Mouse (Mus musculus) hindbrain, embryonic 13.5 days (tissue): ENCODE measurements at regions not wholly inside any gene's neighbourhood (a gene's known extent, or its start where the extent isn't known, plus 50 kb on each side); places are given as distances from the start of the nearest gene placed in this dataset.

Source experiments
- ATAC-seq: fragments of 200-750 bp; cut with Nextera tagmentation; 2 replicates; pipeline ENCODE4 v1.8.0; 2017; ENCODE audit warnings: moderate TSS enrichment; ENCODE audit not compliant: low FRiP score
- H3K27ac ChIP-seq: fragments of 300-500 bp; sonication (generic); 2 replicates; pipeline ENCODE4 v1.5.1; 2015; ENCODE audit warnings: inconsistent platforms, mild to moderate bottlenecking, moderate library complexity
- H3K27me3 ChIP-seq: fragments of 300-500 bp; sonication (generic); 2 replicates; pipeline ENCODE4 v1.6.1; 2015; ENCODE audit warnings: mild to moderate bottlenecking, inconsistent platforms
- H3K36me3 ChIP-seq: fragments of 300-500 bp; sonication (generic); 2 replicates; pipeline ENCODE4 v1.6.1; 2015; ENCODE audit warnings: mild to moderate bottlenecking, inconsistent platforms
- H3K4me1 ChIP-seq: fragments of 300-500 bp; sonication (generic); replicated peaks from 2 replicates; pipeline ENCODE4 v1.6.1; 2015; ENCODE audit warnings: inconsistent platforms
- H3K4me2 ChIP-seq: fragments of 300-500 bp; sonication (generic); 2 replicates; pipeline ENCODE4 v1.6.1; 2015; ENCODE audit warnings: inconsistent platforms, mild to moderate bottlenecking, moderate library complexity
- H3K4me3 ChIP-seq: fragments of 300-500 bp; sonication (generic); 2 replicates; pipeline ENCODE4 v1.5.1; 2015; ENCODE audit warnings: mild to moderate bottlenecking, inconsistent platforms
- H3K9ac ChIP-seq: fragments of 300-500 bp; sonication (generic); 2 replicates; pipeline ENCODE4 v1.6.1; 2015; ENCODE audit warnings: mild to moderate bottlenecking, inconsistent platforms
- H3K9me3 ChIP-seq: fragments of 300-500 bp; sonication (generic); 2 replicates; pipeline ENCODE4 v1.6.1; 2016; ENCODE audit warnings: inconsistent platforms
- WGBS: fragments of 180-500 bp; shearing (Covaris S2); methylation state at CpG from one replicate; pipeline ENCODE4 v1.1.7; 2015; 5-methylcytosine and 5-hydroxymethylcytosine counted together

DNA sequence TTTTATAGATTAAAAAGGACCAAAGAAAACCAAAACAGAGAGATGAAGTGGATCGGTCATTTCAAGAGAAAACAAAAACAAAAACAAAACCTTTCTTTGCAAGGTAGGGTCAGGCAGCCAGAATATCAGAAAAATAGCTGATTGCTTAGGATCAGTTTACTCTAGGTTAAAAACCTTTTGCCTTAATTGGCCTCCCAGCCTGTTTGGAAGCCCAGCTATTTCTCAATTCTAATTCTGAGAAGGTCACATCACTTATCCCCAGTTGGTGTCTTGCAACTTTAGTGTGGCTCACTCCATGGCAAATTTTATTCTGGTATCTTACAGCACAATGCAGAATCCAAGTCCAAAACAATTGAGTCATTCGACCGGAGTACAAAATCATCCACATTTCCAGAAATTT is 70.0 kb downstream of the 1190002N15Rik start:
- no peak overlapping the region for H3K27ac ChIP-seq
- no peaks in the 10 kb centered on the region for H3K36me3 ChIP-seq
- H3K9ac ChIP-seq = no peak overlapping the region
- H3K27me3 ChIP-seq = no peaks in the 10 kb centered on the region
- no peaks in the 10 kb centered on the region; the same call in 1 of the 2 replicates for H3K4me1 ChIP-seq
- no peak overlapping the region for H3K4me3 ChIP-seq
- 95% methylated on average over 3 of the region's 3 CpGs for WGBS
- no peaks in the 10 kb centered on the region for H3K9me3 ChIP-seq
- H3K4me2 ChIP-seq = no peak overlapping the region
- no peak for ATAC-seq

DNA sequence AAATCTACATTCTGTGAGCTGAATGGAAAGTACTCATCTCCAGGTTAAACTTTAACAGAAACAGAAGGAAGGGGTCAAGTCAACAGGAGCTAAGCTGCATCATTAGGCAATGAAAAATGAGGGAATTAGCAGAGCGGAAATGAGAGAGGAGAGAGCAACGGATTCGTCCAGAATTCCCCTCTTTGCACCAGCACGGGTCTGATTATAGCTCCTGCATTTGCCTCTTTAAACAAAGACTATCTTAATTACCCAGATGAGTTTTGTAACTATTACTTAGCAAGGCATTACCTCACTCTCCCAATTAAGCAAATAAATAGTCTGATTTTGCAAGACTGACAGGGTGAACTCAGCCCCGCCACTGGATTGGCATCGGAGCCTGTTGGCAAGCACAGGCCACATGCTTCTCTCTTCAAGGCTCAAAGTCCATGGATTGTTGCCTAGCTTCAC is 81.8 kb downstream of the 1190002N15Rik start:
- no peaks in the 10 kb centered on the region for H3K36me3 ChIP-seq
- H3K9ac ChIP-seq = no peak overlapping the region
- H3K27ac ChIP-seq = no peak overlapping the region
- WGBS = 44% methylated on average over 6 of the region's 6 CpGs
- no peak for ATAC-seq
- peaks cover 7% of the 10 kb centered on the region; the same call in 1 of the 2 replicates for H3K4me1 ChIP-seq
- no peaks in the 10 kb centered on the region for H3K9me3 ChIP-seq
- no peak overlapping the region for H3K4me3 ChIP-seq
- H3K4me2 ChIP-seq = no peak overlapping the region
- H3K27me3 ChIP-seq = no peaks in the 10 kb centered on the region

DNA sequence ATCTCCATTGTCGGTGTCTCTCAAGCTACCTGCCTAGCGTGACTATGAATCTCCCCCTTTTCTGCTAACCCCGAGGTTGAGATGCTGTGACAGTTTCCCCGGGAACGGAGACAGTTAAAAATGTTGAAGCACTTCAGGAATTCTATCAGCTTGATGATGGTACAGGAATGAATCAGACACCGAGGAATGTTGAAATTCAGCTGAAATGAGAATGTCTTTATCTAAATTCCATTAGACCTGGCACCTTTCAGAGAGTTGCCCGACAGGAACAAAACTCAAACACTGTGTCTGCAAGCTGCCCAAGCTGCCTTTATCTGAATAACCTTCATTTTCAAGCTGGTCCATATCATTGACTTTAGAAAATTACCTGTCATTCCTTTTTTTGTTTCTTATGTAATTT is 82.4 kb downstream of the 1190002N15Rik start:
- H3K9me3 ChIP-seq = no peaks in the 10 kb centered on the region
- no peaks in the 10 kb centered on the region for H3K27me3 ChIP-seq
- H3K27ac ChIP-seq = no peak overlapping the region
- no peak overlapping the region for H3K4me3 ChIP-seq
- ATAC-seq = no peak
- whole genome bisulfite sequencing = 56% methylated on average over 7 of the region's 7 CpGs
- H3K4me1 ChIP-seq = peaks cover 7% of the 10 kb centered on the region; the same call in 1 of the 2 replicates
- no peak overlapping the region for H3K9ac ChIP-seq
- no peak overlapping the region for H3K4me2 ChIP-seq
- H3K36me3 ChIP-seq = no peaks in the 10 kb centered on the region

DNA sequence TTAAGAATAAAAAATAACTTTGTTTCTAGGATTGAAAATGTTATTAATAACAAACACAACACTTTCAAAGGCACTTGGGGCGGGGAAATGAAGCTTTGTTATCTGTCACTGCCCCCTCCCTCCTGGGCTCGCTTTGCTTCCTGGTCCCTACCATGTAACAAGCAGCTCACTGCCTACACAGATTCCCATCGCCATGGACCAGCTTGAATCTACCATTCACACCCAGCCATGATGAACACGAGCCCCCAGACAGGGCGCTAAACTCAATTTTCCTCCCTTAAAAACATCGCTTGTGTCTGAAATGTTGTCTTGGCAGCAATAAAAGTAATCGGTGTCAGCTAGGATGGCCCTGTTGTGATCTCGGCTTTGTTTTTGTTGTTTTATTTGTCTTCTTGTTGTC is 88.0 kb downstream of the 1190002N15Rik start:
- H3K36me3 ChIP-seq = no peaks in the 10 kb centered on the region
- H3K9me3 ChIP-seq = no peaks in the 10 kb centered on the region
- ATAC-seq = no peak
- no peak overlapping the region for H3K4me3 ChIP-seq
- H3K9ac ChIP-seq = no peak overlapping the region
- 78% methylated on average over 8 of the region's 8 CpGs for WGBS
- H3K27me3 ChIP-seq = no peaks in the 10 kb centered on the region
- H3K4me1 ChIP-seq = no peaks in the 10 kb centered on the region
- H3K4me2 ChIP-seq = no peak overlapping the region
- H3K27ac ChIP-seq = no peak overlapping the region

DNA sequence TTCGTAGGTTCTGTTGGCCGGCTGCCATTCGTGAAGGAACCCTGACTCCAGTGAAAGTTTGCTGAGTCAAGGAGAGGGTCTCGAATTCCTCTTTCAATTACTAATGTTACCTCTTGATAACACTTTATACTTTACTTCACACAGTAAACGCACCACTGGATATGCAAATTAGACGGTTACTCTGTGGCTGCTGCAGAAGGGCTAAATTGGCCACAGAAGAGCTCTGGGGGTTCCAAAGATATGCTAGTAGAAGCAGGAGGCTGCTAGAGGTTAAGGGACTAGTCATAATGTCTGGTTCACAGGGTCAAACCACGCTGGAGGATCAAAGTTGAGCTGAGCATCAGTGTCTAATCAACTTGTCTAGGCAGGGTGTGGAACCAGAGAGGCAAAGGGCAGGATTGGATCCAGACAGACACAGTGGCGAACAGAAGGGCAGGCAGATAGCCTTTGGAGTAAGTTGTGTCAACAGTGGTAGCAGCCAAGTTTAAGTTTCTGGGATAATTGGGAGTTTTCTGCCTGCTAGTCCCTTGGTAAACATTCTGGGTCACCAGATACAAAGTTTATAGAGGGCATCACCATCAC is 91.6 kb downstream of the 1190002N15Rik start:
- Histone ChIP-seq H3K27ac (no peak overlapping the region), H3K4me1 (0 out of 2 replicates have a peak, but pooled peaks cover 4% of the 10 kb centered on the region), H3K4me3 (no peak overlapping the region), H3K9ac (no peak overlapping the region), H3K27me3 (no peaks in the 10 kb centered on the region), H3K4me2 (no peak overlapping the region), H3K9me3 (no peaks in the 10 kb centered on the region), H3K36me3 (no peaks in the 10 kb centered on the region)
- ATAC-seq = no peak
- 82% methylated on average over 8 of the region's 8 CpGs for WGBS

DNA sequence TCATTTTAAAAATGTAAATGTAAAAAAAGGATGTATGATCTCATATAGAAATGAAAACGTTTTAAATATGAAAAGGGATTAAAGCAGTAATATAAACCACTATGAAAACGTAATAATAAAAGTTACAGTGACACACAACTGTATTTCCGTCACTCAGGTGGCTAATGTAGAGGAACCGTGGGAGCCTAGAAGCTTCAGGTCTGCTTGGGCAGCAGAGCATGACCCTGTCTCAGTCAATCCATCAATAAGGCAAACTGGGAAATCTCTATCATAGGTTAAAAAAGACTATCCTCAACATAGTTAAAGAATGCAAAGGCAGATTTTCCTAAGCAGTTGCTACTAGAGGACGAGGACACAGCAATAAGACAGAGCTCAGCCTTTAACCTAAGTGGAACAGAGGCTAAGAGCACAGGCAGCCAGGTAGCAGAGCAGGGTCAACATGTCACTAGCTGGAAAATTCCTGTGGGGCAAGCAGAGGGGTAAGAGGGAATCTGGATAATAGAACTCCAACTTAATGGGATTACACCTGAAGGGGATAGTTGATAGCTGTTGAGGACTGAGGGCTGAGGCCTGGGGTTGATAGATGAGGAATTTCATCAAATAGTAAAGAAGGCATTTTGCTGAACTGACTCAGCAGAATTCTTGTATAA is 93.6 kb downstream of the 1190002N15Rik start:
- no peaks in the 10 kb centered on the region for H3K36me3 ChIP-seq
- H3K27ac ChIP-seq = no peak overlapping the region
- H3K4me1 ChIP-seq = 0 out of 2 replicates have a peak, but pooled peaks cover 4% of the 10 kb centered on the region
- H3K4me2 ChIP-seq = no peak overlapping the region
- no peak overlapping the region for H3K9ac ChIP-seq
- no peak overlapping the region for H3K4me3 ChIP-seq
- ATAC-seq = no peak
- no peaks in the 10 kb centered on the region for H3K27me3 ChIP-seq
- no peaks in the 10 kb centered on the region for H3K9me3 ChIP-seq
- WGBS = 67% methylated on average over 5 of the region's 5 CpGs

DNA sequence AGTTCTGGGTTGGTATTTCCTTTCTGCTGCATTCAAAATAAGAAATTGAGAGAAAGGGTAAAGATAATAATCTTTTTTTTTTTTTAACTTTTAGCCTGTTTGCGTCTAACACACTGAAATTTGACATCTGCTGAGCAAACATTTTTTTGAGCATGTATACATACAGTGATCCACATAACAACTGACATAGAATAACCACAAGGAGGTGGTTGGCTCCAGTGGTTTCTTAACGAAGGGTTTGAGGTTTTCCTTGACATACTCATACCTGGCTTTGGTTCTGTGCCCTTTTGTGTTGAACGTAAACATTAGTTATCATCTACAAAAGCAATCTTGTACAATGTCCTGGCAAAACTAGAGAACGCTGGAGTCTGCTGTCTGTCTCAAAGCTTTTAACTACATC is 96.5 kb downstream of the 1190002N15Rik start:
- WGBS = 89% methylated on average over 4 of the region's 4 CpGs
- no peaks in the 10 kb centered on the region for H3K9me3 ChIP-seq
- no peaks in the 10 kb centered on the region for H3K36me3 ChIP-seq

DNA sequence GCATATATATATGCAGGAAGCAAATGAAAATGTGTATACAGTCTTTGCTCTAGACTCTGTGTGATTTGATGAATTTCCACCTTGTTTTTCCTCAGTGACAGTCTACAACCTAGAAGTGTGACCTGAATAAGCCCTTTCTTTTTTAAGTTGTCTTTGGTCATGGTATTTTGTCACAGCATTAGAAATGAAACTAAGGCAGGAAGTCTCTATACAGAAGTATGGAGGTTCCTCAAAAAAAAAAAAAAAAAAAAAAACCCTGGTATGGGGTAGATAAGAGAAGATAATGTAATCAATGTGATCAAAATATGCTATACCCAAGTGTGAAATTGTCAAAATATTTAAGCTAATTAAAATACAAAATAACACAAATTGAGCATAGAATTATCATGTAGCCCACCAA is 104.4 kb downstream of the 1190002N15Rik start:
- no peaks in the 10 kb centered on the region for H3K27me3 ChIP-seq
- H3K9me3 ChIP-seq = no peaks in the 10 kb centered on the region
- H3K36me3 ChIP-seq = no peaks in the 10 kb centered on the region
- H3K4me2 ChIP-seq = no peak overlapping the region
- ATAC-seq = no peak
- H3K27ac ChIP-seq = no peak overlapping the region
- H3K9ac ChIP-seq = no peak overlapping the region
- H3K4me3 ChIP-seq = no peak overlapping the region
- H3K4me1 ChIP-seq = no peaks in the 10 kb centered on the region

More for the DNA sequence above, 96.5 kb downstream of the 1190002N15Rik start:
- Histone ChIP-seq H3K27ac (no peak overlapping the region), H3K4me2 (no peak overlapping the region), H3K4me3 (no peak overlapping the region), H3K4me1 (0 out of 2 replicates have a peak, but pooled peaks cover 4% of the 10 kb centered on the region), H3K27me3 (no peaks in the 10 kb centered on the region), H3K9ac (no peak overlapping the region)
- ATAC-seq = no peak

DNA sequence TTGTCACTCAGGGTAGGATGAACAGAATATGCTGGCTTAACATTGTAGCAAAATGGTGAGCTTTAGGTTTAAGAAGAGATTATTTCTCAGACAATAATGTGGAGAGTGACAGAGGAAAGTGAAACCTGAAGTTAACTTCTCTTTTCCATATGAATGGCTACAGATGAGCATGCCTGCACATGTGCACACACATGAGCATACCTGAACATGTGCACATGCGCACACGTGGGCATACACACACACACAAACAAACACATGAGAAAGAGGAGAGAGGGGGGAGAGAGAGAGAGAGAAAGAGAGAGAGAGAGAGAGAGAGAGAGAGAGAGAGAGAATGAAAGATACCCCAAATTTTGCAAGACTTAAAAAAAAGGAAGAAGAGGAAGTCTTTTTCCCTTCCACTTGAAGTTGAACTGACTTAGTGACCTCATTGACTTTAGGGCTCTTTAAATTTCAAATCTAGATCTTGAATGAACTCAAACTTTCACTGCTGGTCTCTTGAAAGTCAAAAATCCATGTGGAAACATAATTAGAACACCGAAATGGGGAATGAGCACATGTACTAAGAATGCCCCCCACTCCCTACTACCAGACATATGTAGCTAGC is 105.6 kb downstream of the 1190002N15Rik start:
- H3K27ac ChIP-seq = no peak overlapping the region
- no peaks in the 10 kb centered on the region for H3K27me3 ChIP-seq
- no peak for ATAC-seq
- no peaks in the 10 kb centered on the region for H3K9me3 ChIP-seq
- H3K4me2 ChIP-seq = no peak overlapping the region
- no peaks in the 10 kb centered on the region for H3K4me1 ChIP-seq
- no peaks in the 10 kb centered on the region for H3K36me3 ChIP-seq
- WGBS = 94% methylated on average over 3 of the region's 3 CpGs
- no peak overlapping the region for H3K9ac ChIP-seq
- H3K4me3 ChIP-seq = no peak overlapping the region

DNA sequence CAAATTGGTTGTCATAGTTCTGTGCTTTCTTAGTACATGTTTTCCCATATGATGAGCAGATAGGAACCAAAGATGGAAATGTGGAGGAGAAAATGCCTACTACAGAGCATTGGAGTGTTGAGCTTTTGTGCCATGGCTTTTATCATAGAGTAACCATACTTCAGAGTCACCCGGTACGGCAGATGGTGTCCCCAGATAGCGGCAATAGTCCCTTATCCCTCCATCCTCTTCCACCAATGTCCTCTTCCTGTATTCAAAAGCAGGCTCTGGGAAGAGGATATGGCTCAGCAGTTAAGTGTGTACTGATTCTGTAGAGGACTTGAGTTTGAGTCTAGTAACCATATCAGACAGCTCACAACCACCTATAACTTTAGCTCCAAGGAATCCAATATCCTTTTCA is 106.3 kb downstream of the 1190002N15Rik start:
- H3K9ac ChIP-seq = no peak overlapping the region
- no peak overlapping the region for H3K4me3 ChIP-seq
- no peak for ATAC-seq
- WGBS = 96% methylated on average over 3 of the region's 3 CpGs
- no peaks in the 10 kb centered on the region for H3K36me3 ChIP-seq
- H3K4me2 ChIP-seq = no peak overlapping the region
- H3K27ac ChIP-seq = no peak overlapping the region
- 0 out of 2 replicates have a peak, but pooled peaks cover 2% of the 10 kb centered on the region for H3K4me1 ChIP-seq
- no peaks in the 10 kb centered on the region for H3K9me3 ChIP-seq
- H3K27me3 ChIP-seq = no peaks in the 10 kb centered on the region

DNA sequence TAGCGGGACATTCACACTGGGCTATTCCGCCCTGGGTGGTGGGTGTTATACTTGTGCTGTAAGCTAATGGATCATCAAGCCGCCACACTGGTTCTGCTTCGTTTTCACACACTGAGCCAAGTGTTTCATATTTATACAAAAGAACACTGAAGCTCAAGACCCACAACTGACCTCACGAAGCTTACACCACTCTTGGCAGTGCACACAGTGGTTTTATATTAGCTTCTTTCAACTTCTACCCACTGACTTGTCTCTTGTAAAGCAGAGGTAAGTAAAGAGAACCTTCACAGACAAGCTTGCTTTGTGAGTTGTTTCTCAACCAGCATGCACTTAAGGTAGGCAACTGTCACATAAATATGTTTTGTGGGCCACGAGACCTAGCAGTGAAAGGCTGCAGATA is 106.9 kb downstream of the 1190002N15Rik start:
- H3K9me3 ChIP-seq = no peaks in the 10 kb centered on the region
- H3K4me3 ChIP-seq = no peak overlapping the region
- no peak overlapping the region for H3K9ac ChIP-seq
- H3K4me2 ChIP-seq = no peak overlapping the region
- 90% methylated on average over 6 of the region's 6 CpGs for WGBS
- no peaks in the 10 kb centered on the region for H3K27me3 ChIP-seq
- no peak for ATAC-seq
- H3K27ac ChIP-seq = no peak overlapping the region
- no peaks in the 10 kb centered on the region for H3K36me3 ChIP-seq
- peaks cover 4% of the 10 kb centered on the region; the same call in 1 of the 2 replicates for H3K4me1 ChIP-seq

DNA sequence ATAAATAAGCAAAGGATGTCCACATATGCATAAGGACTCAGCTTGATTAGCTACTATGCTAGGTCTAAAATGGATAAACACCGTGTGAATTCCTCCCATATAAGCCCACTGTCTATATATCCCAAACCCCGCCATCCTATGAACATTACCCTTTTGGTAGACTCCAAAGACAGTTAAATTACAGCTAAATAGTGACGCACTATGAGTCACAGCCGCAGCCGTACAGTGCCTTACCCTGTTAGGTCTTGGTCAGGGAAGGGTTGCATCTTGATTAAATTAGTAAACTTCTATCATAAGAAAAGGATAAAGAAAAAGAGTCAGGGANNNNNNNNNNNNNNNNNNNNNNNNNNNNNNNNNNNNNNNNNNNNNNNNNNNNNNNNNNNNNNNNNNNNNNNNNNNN is 111.1 kb downstream of the 1190002N15Rik start:
- Histone ChIP-seq H3K27me3 (no peaks in the 10 kb centered on the region), H3K36me3 (no peaks in the 10 kb centered on the region), H3K4me1 (peaks cover 8% of the 10 kb centered on the region; the same call in 1 of the 2 replicates), H3K4me3 (no peak overlapping the region), H3K27ac (no peak overlapping the region), H3K4me2 (no peak overlapping the region), H3K9ac (no peak overlapping the region), H3K9me3 (no peaks in the 10 kb centered on the region)
- 75% methylated on average over 5 of the region's 5 CpGs for WGBS
- no peak for ATAC-seq

DNA sequence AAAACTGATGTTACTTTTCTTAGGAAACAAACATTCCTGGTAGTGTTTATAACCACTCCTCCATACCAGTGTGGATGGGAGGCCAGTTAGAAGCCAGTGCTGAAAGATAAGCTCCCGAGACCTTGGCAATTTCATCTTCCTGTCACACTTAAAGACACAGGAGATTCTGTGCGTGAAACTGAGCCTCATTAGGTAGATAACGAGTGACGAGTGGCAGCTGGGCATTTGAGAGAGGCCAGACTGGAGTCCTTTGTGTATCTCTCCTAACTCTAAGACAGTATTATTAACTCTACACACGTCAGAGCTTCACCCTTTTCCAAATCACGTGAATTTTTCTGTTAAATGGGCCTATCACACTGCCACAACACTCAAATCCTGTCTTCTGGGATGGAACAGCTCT is 112.1 kb downstream of the 1190002N15Rik start:
- Histone ChIP-seq H3K9ac (no peak overlapping the region), H3K4me2 (no peak overlapping the region), H3K27ac (peak overlapping the region; percentile 40; the same call in 1 of the 2 replicates), H3K4me3 (no peak overlapping the region), H3K9me3 (no peaks in the 10 kb centered on the region), H3K36me3 (no peaks in the 10 kb centered on the region), H3K4me1 (peaks cover 8% of the 10 kb centered on the region; the same call in 1 of the 2 replicates), H3K27me3 (no peaks in the 10 kb centered on the region)
- 34% methylated on average over 6 of the region's 6 CpGs for WGBS
- no peak for ATAC-seq
